Mouse (Mus musculus): Measurements from ENCODE around the gene Aftph. TPM values are rescaled to one million over a fixed set of nuclear protein-coding genes. Genes with fewer than 3 reads are reported as not detected.

Aftph gene
- polyA plus RNA-seq, 1 experiment from 2014 or later, result 11.2 TPM

- H3K36me3 ChIP-seq (ENCODE audit: control insufficient read depth, insufficient read depth), result no peaks in the 10 kb centered on the region
- H3K27ac ChIP-seq (ENCODE audit: low read length), result no peak overlapping the region
- H3K4me3 ChIP-seq (ENCODE audit: low read depth, low read length), result no peak overlapping the region
- no peak overlapping the region for H3K9ac ChIP-seq (ENCODE audit: low read depth, low read length)
- H3K27me3 ChIP-seq (ENCODE audit: control insufficient read depth, insufficient read depth, low read depth, low read length), result no peaks in the 10 kb centered on the region
- ATAC-seq (ENCODE audit: low read depth), result no peak
- no peaks in the 10 kb centered on the region for H3K9me3 ChIP-seq (replicated peaks; ENCODE audit: control insufficient read depth, low read length)
- WGBS (ENCODE audit: insufficient replicate concordance), result 66% methylated on average over 5 of the region's 5 CpGs
- no peaks in the 10 kb centered on the region for H3K4me1 ChIP-seq (ENCODE audit: control insufficient read depth, low read depth, low read length)
- no peak overlapping the region for H3K4me2 ChIP-seq (ENCODE audit: low read depth, low read length)
These were observed 60.6 kb downstream of the Aftph start for GRCm38 (mm10) chr11:20680781-20681180.

- Histone ChIP-seq H3K9ac (ENCODE audit: low read depth, low read length) (no peak overlapping the region), H3K27ac (ENCODE audit: low read length) (no peak overlapping the region), H3K4me2 (ENCODE audit: low read depth, low read length) (no peak overlapping the region), H3K9me3 (replicated peaks; ENCODE audit: control insufficient read depth, low read length) (no peaks in the 10 kb centered on the region), H3K36me3 (ENCODE audit: control insufficient read depth, insufficient read depth) (no peaks in the 10 kb centered on the region), H3K27me3 (ENCODE audit: control insufficient read depth, insufficient read depth, low read depth, low read length) (no peaks in the 10 kb centered on the region), H3K4me1 (ENCODE audit: control insufficient read depth, low read depth, low read length) (no peaks in the 10 kb centered on the region), H3K4me3 (ENCODE audit: low read depth, low read length) (no peak overlapping the region)
- no peak for ATAC-seq (ENCODE audit: low read depth)
- WGBS (ENCODE audit: insufficient replicate concordance), result 29% methylated on average over 2 of the region's 2 CpGs
These were observed 62.0 kb downstream of the Aftph start for GRCm38 (mm10) chr11:20679396-20679795.

GRCm38 (mm10) chr11:20672513-20672912 is 68.9 kb downstream of the Aftph start:
- Histone ChIP-seq H3K27me3 (ENCODE audit: control insufficient read depth, insufficient read depth, low read depth, low read length) (no peaks in the 10 kb centered on the region), H3K4me3 (ENCODE audit: low read depth, low read length) (no peak overlapping the region), H3K27ac (ENCODE audit: low read length) (no peak overlapping the region), H3K9me3 (replicated peaks; ENCODE audit: control insufficient read depth, low read length) (no peaks in the 10 kb centered on the region), H3K9ac (ENCODE audit: low read depth, low read length) (no peak overlapping the region), H3K4me1 (ENCODE audit: control insufficient read depth, low read depth, low read length) (no peaks in the 10 kb centered on the region), H3K4me2 (ENCODE audit: low read depth, low read length) (no peak overlapping the region), H3K36me3 (ENCODE audit: control insufficient read depth, insufficient read depth) (no peaks in the 10 kb centered on the region)
- ATAC-seq (ENCODE audit: low read depth), result no peak
- 49% methylated on average over 6 of the region's 6 CpGs for WGBS (ENCODE audit: insufficient replicate concordance)

- Histone ChIP-seq H3K4me2 (ENCODE audit: low read depth, low read length) (no peak overlapping the region), H3K9ac (ENCODE audit: low read depth, low read length) (no peak overlapping the region), H3K27ac (ENCODE audit: low read length) (no peak overlapping the region), H3K27me3 (ENCODE audit: control insufficient read depth, insufficient read depth, low read depth, low read length) (no peaks in the 10 kb centered on the region), H3K4me1 (ENCODE audit: control insufficient read depth, low read depth, low read length) (no peaks in the 10 kb centered on the region), H3K9me3 (replicated peaks; ENCODE audit: control insufficient read depth, low read length) (no peaks in the 10 kb centered on the region), H3K36me3 (ENCODE audit: control insufficient read depth, insufficient read depth) (no peaks in the 10 kb centered on the region), H3K4me3 (ENCODE audit: low read depth, low read length) (no peak overlapping the region)
- WGBS (ENCODE audit: insufficient replicate concordance), result 42% methylated on average over 6 of the region's 6 CpGs
- no peak for ATAC-seq (ENCODE audit: low read depth)
These were observed 69.5 kb downstream of the Aftph start for GRCm38 (mm10) chr11:20671789-20672392.

GRCm38 (mm10) chr11:20664878-20665277 is 76.5 kb downstream of the Aftph start:
- Histone ChIP-seq H3K4me3 (ENCODE audit: low read depth, low read length) (no peak overlapping the region), H3K36me3 (ENCODE audit: control insufficient read depth, insufficient read depth) (no peaks in the 10 kb centered on the region), H3K4me2 (ENCODE audit: low read depth, low read length) (no peak overlapping the region), H3K9ac (ENCODE audit: low read depth, low read length) (no peak overlapping the region), H3K4me1 (ENCODE audit: control insufficient read depth, low read depth, low read length) (peaks cover 4% of the 10 kb centered on the region), H3K27me3 (ENCODE audit: control insufficient read depth, insufficient read depth, low read depth, low read length) (no peaks in the 10 kb centered on the region), H3K27ac (ENCODE audit: low read length) (no peak overlapping the region), H3K9me3 (replicated peaks; ENCODE audit: control insufficient read depth, low read length) (no peaks in the 10 kb centered on the region)
- no peak for ATAC-seq (ENCODE audit: low read depth)
- WGBS (ENCODE audit: insufficient replicate concordance), result 73% methylated on average over 9 of the region's 9 CpGs

GRCm38 (mm10) chr11:20663580-20664198 is 77.7 kb downstream of the Aftph start:
- H3K9me3 ChIP-seq (replicated peaks; ENCODE audit: control insufficient read depth, low read length), result no peaks in the 10 kb centered on the region
- H3K4me1 ChIP-seq (ENCODE audit: control insufficient read depth, low read depth, low read length), result peaks cover 4% of the 10 kb centered on the region
- ATAC-seq (ENCODE audit: low read depth), result no peak

GRCm38 (mm10) chr11:20662811-20663210 is 78.6 kb downstream of the Aftph start:
- H3K4me2 ChIP-seq (ENCODE audit: low read depth, low read length), result no peak overlapping the region
- WGBS (ENCODE audit: insufficient replicate concordance), result 63% methylated on average over 7 of the region's 7 CpGs
- ATAC-seq (ENCODE audit: low read depth), result no peak
- H3K27ac ChIP-seq (ENCODE audit: low read length), result no peak overlapping the region
- peaks cover 4% of the 10 kb centered on the region for H3K4me1 ChIP-seq (ENCODE audit: control insufficient read depth, low read depth, low read length)
- H3K36me3 ChIP-seq (ENCODE audit: control insufficient read depth, insufficient read depth), result no peaks in the 10 kb centered on the region
- H3K9me3 ChIP-seq (replicated peaks; ENCODE audit: control insufficient read depth, low read length), result no peaks in the 10 kb centered on the region
- no peaks in the 10 kb centered on the region for H3K27me3 ChIP-seq (ENCODE audit: control insufficient read depth, insufficient read depth, low read depth, low read length)
- H3K4me3 ChIP-seq (ENCODE audit: low read depth, low read length), result no peak overlapping the region
- H3K9ac ChIP-seq (ENCODE audit: low read depth, low read length), result no peak overlapping the region

More at GRCm38 (mm10) chr11:20663580-20664198, 77.7 kb downstream of the Aftph start:
- Histone ChIP-seq H3K4me3 (ENCODE audit: low read depth, low read length) (no peak overlapping the region), H3K36me3 (ENCODE audit: control insufficient read depth, insufficient read depth) (no peaks in the 10 kb centered on the region), H3K27me3 (ENCODE audit: control insufficient read depth, insufficient read depth, low read depth, low read length) (no peaks in the 10 kb centered on the region), H3K27ac (ENCODE audit: low read length) (no peak overlapping the region), H3K4me2 (ENCODE audit: low read depth, low read length) (no peak overlapping the region), H3K9ac (ENCODE audit: low read depth, low read length) (no peak overlapping the region)
- 77% methylated on average over 5 of the region's 5 CpGs for WGBS (ENCODE audit: insufficient replicate concordance)

- Histone ChIP-seq H3K4me2 (ENCODE audit: low read depth, low read length) (no peak overlapping the region), H3K36me3 (ENCODE audit: control insufficient read depth, insufficient read depth) (no peaks in the 10 kb centered on the region), H3K9ac (ENCODE audit: low read depth, low read length) (no peak overlapping the region), H3K4me3 (ENCODE audit: low read depth, low read length) (no peak overlapping the region), H3K4me1 (ENCODE audit: control insufficient read depth, low read depth, low read length) (peaks cover 4% of the 10 kb centered on the region), H3K27me3 (ENCODE audit: control insufficient read depth, insufficient read depth, low read depth, low read length) (no peaks in the 10 kb centered on the region), H3K9me3 (replicated peaks; ENCODE audit: control insufficient read depth, low read length) (no peaks in the 10 kb centered on the region), H3K27ac (ENCODE audit: low read length) (no peak overlapping the region)
- 23% methylated on average over 4 of the region's 4 CpGs for WGBS (ENCODE audit: insufficient replicate concordance)
- ATAC-seq (ENCODE audit: low read depth), result no peak
These were observed 79.7 kb downstream of the Aftph start for GRCm38 (mm10) chr11:20661652-20662051.
